Mouse (Mus musculus) myocyte (in vitro differentiated cells): ENCODE results near the gene Ttbk2. TPM values are rescaled to one million over a fixed set of nuclear protein-coding genes. Genes with fewer than 3 reads are reported as not detected.

Source experiments
- H3K27me3 ChIP-seq: one replicate; pipeline ENCODE4 v1.6.1; 2011; ENCODE audit not compliant: control insufficient read depth, insufficient read depth, insufficient read length
- H3K36me3 ChIP-seq: one replicate; pipeline ENCODE4 v1.6.1; 2011; ENCODE audit not compliant: control insufficient read depth, insufficient read depth
- H3K4me2 ChIP-seq: one replicate; pipeline ENCODE4 v1.6.1; 2011; ENCODE audit warnings: low read depth, control low read depth
- H3K4me3 ChIP-seq: one replicate; pipeline ENCODE4 v1.5.1; 2011; ENCODE audit warnings: mild to moderate bottlenecking, control low read depth, moderate library complexity
- H3K79me2 ChIP-seq: one replicate; pipeline ENCODE4 v1.6.1; 2011; ENCODE audit not compliant: control insufficient read depth, insufficient read depth
- H3ac ChIP-seq: one replicate; pipeline ENCODE4 v1.6.1; 2011; ENCODE audit not compliant: control insufficient read depth, insufficient read length
- CEBPB ChIP-seq: IDR thresholded peaks from 2 replicates; pipeline ENCODE4 v1.6.1; 2011; ENCODE audit warnings: mild to moderate bottlenecking, moderate library complexity; ENCODE audit not compliant: poor library complexity, insufficient read depth, severe bottlenecking
- E2F4 ChIP-seq: IDR thresholded peaks from one replicate; pipeline ENCODE4 v1.6.1; 2011; ENCODE audit warnings: mild to moderate bottlenecking, control low read depth, moderate library complexity; ENCODE audit not compliant: insufficient read depth
- MAX ChIP-seq: IDR thresholded peaks from one replicate; pipeline ENCODE4 v1.6.1; 2011; ENCODE audit warnings: low read depth, mild to moderate bottlenecking, control low read depth
- MYOD1 ChIP-seq, 3 experiments: IDR thresholded peaks; one replicate each; pipeline ENCODE4 v1.6.1; 2011; ENCODE audit warnings: control low read depth in 2 of 3, low read depth in 2 of 3, mild to moderate bottlenecking in 2 of 3, moderate library complexity in 1 of 3; ENCODE audit not compliant: insufficient read length in 2 of 3, control insufficient read depth in 1 of 3
- MYOG ChIP-seq, 3 experiments: IDR thresholded peaks; one replicate each; pipeline ENCODE4 v1.6.1; 2011; ENCODE audit warnings: control low read depth in 2 of 3, low read depth in 2 of 3, mild to moderate bottlenecking in 2 of 3; ENCODE audit not compliant: insufficient read length in 2 of 3, control insufficient read depth in 1 of 3, insufficient read depth in 1 of 3
- POLR2A ChIP-seq: IDR thresholded peaks from one replicate; pipeline ENCODE4 v1.6.1; 2011; ENCODE audit warnings: low read depth, mild to moderate bottlenecking, control low read depth, moderate library complexity; ENCODE audit not compliant: insufficient read length
- POLR2AphosphoS2 ChIP-seq: IDR thresholded peaks from one replicate; pipeline ENCODE4 v1.6.1; 2011; ENCODE audit warnings: low read depth, control low read depth; ENCODE audit not compliant: insufficient read length
- REST ChIP-seq: IDR thresholded peaks from one replicate; pipeline ENCODE4 v1.6.1; 2011; ENCODE audit warnings: mild to moderate bottlenecking, control low read depth, moderate library complexity; ENCODE audit not compliant: insufficient read depth, insufficient read length
- SRF ChIP-seq: IDR thresholded peaks from one replicate; pipeline ENCODE4 v1.6.1; 2011; ENCODE audit warnings: low read depth; ENCODE audit not compliant: control insufficient read depth, insufficient read length
- TCF12 ChIP-seq: IDR thresholded peaks from one replicate; pipeline ENCODE4 v1.6.1; 2011; ENCODE audit warnings: mild to moderate bottlenecking, control low read depth; ENCODE audit not compliant: poor library complexity, insufficient read depth, severe bottlenecking
- TCF3 ChIP-seq: IDR thresholded peaks from one replicate; pipeline ENCODE4 v1.6.1; 2011; ENCODE audit warnings: low read depth, control low read depth; ENCODE audit not compliant: insufficient read length
- USF1 ChIP-seq: IDR thresholded peaks from one replicate; pipeline ENCODE4 v1.6.1; 2011; ENCODE audit warnings: low read depth, mild to moderate bottlenecking, control low read depth, moderate library complexity
- polyA plus RNA-seq: library from polyadenylated mRNA; unstranded; fragments of >200 nt; fragmentation: generic; extraction: Trizol; gene quantifications from one replicate; pipeline ENCODE4 v1.2.1, GENCODE M21; 2012; ENCODE audit warnings: missing spikeins

Gene Ttbk2
- polyA plus RNA-seq, 1 experiment: 2.4 TPM

GRCm38 (mm10) chr2:120867336-120867735 is 16.9 kb upstream of the Ttbk2 start:
- TF ChIP-seq MYOG (IDR thresholded peaks at IDR 0.05; ENCODE audit: control insufficient read depth in 1 of 3, insufficient read depth in 1 of 3, insufficient read length in 2 of 3, low read depth in 2 of 3) (no peak), TCF3 (no peak), POLR2A (no peak), TCF12 (no peak), MAX (no peak), POLR2AphosphoS2 (no peak), E2F4 (no peak), REST (no peak), USF1 (no peak), MYOD1 (IDR thresholded peaks at IDR 0.05; ENCODE audit: control insufficient read depth in 1 of 3, insufficient read length in 2 of 3, low read depth in 2 of 3) (no peak), SRF (no peak), CEBPB (no peak)
- Histone ChIP-seq H3K4me2 (peak overlapping the region; percentile 1), H3K79me2 (no peaks in the 10 kb centered on the region), H3ac (no peak overlapping the region), H3K4me3 (no peak overlapping the region), H3K27me3 (no peaks in the 10 kb centered on the region), H3K36me3 (peaks cover 31% of the 10 kb centered on the region)

DNA sequence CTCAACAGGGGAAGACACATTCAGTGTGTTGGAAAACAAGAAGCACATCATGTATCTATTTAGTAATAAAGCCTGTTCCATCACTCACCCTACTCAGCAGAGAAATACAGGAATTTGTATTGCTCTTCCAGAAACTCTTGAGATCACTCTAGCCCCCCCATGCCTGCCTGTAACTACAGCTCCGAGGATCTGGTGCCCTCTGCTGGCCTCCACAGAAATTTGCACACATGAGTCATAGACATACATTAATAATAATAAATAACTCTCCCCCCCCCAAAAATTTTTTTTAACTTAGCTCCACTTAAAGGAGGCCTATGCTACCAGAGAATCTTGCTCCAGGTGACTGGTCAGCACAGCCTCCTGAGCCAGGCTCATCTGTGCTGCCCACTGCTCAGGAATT is 16.2 kb upstream of the Ttbk2 start:
- Histone ChIP-seq H3K27me3 (no peaks in the 10 kb centered on the region), H3K36me3 (peaks cover 31% of the 10 kb centered on the region), H3K4me2 (peak overlapping the region; percentile 48), H3K4me3 (no peak overlapping the region), H3K79me2 (no peaks in the 10 kb centered on the region), H3ac (no peak overlapping the region)
- TF ChIP-seq MYOG (IDR thresholded peaks at IDR 0.05; ENCODE audit: control insufficient read depth in 1 of 3, insufficient read depth in 1 of 3, insufficient read length in 2 of 3, low read depth in 2 of 3) (no peak), MYOD1 (IDR thresholded peaks at IDR 0.05; ENCODE audit: control insufficient read depth in 1 of 3, insufficient read length in 2 of 3, low read depth in 2 of 3) (no peak), E2F4 (no peak), MAX (no peak), SRF (no peak), REST (no peak), TCF12 (no peak), USF1 (no peak), POLR2AphosphoS2 (no peak), CEBPB (no peak), TCF3 (no peak), POLR2A (no peak)

GRCm38 (mm10) chr2:120863389-120863788 is 13.0 kb upstream of the Ttbk2 start:
- Histone ChIP-seq H3ac (no peak overlapping the region), H3K4me3 (no peak overlapping the region), H3K27me3 (no peaks in the 10 kb centered on the region), H3K79me2 (no peaks in the 10 kb centered on the region), H3K36me3 (peaks cover 39% of the 10 kb centered on the region), H3K4me2 (no peak overlapping the region)
- no peak for TF ChIP-seq TCF12

DNA sequence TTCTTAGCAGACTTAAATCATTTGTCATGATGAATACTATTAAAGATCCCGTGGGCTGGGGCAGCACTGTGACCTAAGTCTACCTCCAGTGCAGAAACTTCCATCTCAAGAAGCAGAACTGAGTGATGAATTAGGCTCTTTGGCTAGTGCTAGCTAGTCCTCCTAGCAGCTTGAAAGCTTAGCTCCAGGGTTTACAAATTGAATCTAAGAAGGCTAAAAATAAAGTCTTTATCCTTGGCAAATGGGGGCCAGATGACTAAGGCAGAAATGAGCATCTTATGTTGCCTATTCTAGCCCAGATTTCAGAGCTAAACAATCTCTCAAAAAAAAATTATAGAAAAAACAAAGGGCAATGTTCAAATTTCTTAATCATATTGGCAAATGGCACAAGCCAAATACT is 10.3 kb upstream of the Ttbk2 start:
- TF ChIP-seq MAX (no peak), CEBPB (no peak), REST (no peak), POLR2A (no peak), TCF12 (no peak), TCF3 (no peak), MYOG (IDR thresholded peaks at IDR 0.05; ENCODE audit: control insufficient read depth in 1 of 3, insufficient read depth in 1 of 3, insufficient read length in 2 of 3, low read depth in 2 of 3) (no peak), E2F4 (no peak), USF1 (no peak), SRF (no peak), MYOD1 (IDR thresholded peaks at IDR 0.05; ENCODE audit: control insufficient read depth in 1 of 3, insufficient read length in 2 of 3, low read depth in 2 of 3) (no peak)
- Histone ChIP-seq H3K36me3 (peaks cover 37% of the 10 kb centered on the region), H3K27me3 (no peaks in the 10 kb centered on the region), H3K79me2 (no peaks in the 10 kb centered on the region), H3ac (no peak overlapping the region), H3K4me2 (no peak overlapping the region), H3K4me3 (no peak overlapping the region)

DNA sequence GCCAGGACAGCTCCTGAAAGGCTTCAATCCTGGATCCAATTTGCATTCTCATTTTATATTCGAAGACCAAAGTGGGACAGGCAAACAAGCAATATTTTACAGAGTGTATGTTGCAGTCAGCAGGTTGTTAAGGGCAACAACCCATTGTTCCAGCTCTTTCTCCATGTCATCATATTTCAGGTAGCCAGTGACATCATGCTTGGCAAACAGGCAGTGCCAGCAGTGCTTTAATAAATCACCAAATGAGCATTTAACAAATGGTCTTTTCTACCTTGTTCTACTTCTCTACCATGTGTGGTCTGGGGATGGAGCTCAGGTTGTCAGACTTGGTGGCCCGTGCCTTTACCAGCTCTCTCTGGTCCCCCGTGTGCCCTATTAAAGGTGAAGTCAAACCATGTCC is 7.7 kb upstream of the Ttbk2 start:
- no peaks in the 10 kb centered on the region for H3K27me3 ChIP-seq
- no peak overlapping the region for H3ac ChIP-seq
- peaks cover 23% of the 10 kb centered on the region for H3K36me3 ChIP-seq
- H3K4me2 ChIP-seq: no peak overlapping the region
- TF ChIP-seq TCF12 (no peak), POLR2A (no peak), POLR2AphosphoS2 (no peak), E2F4 (no peak), REST (no peak), CEBPB (no peak), MYOD1 (IDR thresholded peaks at IDR 0.05; ENCODE audit: control insufficient read depth in 1 of 3, insufficient read length in 2 of 3, low read depth in 2 of 3) (no peak), MAX (no peak), SRF (no peak), USF1 (no peak), TCF3 (no peak), MYOG (IDR thresholded peaks at IDR 0.05; ENCODE audit: control insufficient read depth in 1 of 3, insufficient read depth in 1 of 3, insufficient read length in 2 of 3, low read depth in 2 of 3) (no peak)
- no peak overlapping the region for H3K4me3 ChIP-seq
- H3K79me2 ChIP-seq: no peaks in the 10 kb centered on the region
